Mouse (Mus musculus): ENCODE data around the gene Nfrkb. TPM values are rescaled to one million over a fixed set of nuclear protein-coding genes. Genes with fewer than 3 reads are reported as not detected.

Nfrkb gene
- polyA plus RNA-seq, 1 experiment from 2014 or later, result 27.3 TPM

GRCm38 (mm10) chr9:31384786-31385499 lies 1.0 kb upstream of the Nfrkb start:
- H3K9me3 ChIP-seq, result no peaks in the 10 kb centered on the region
- H3K27ac ChIP-seq (replicated peaks), result no peak overlapping the region
- no peak overlapping the region for H3K4me3 ChIP-seq
- ATAC-seq (replicated peaks), result no peak
- peaks cover 26% of the 10 kb centered on the region for H3K4me1 ChIP-seq
- no peak overlapping the region for H3K9ac ChIP-seq (replicated peaks)
- peak overlapping the region; percentile 58 for H3K4me2 ChIP-seq (replicated peaks)
- 0 out of 2 replicates have a peak, but pooled peaks cover 4% of the 10 kb centered on the region for H3K36me3 ChIP-seq
- 83% methylated on average over 17 of the region's 17 CpGs for WGBS
- no peaks in the 10 kb centered on the region for H3K27me3 ChIP-seq

DNA sequence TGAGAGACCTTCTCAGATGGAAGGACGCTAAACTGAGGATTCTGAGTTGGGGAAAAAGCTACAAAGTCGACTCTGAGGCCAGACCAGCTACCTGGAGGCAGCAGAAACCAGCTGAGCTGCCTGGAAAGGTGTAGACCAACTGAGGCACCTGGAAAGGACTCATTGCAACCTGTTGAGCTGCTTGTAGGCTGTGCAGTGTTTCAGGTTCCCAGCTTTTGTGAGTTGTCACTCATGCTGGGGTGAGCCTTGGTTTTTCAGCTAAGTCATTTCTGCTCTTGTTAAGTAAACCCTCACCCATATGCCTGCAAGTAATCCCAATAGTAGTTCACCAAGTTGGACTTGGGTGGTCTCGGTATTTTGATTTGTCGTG lies 507 bp upstream of the Nfrkb start:
- WGBS, result 25% methylated on average over 4 of the region's 4 CpGs
- Histone ChIP-seq H3K27ac (replicated peaks) (peak overlapping the region; percentile 65), H3K36me3 (peaks cover 8% of the 10 kb centered on the region; the same call in 1 of the 2 replicates), H3K9ac (replicated peaks) (peak overlapping the region; percentile 76), H3K4me2 (replicated peaks) (peak overlapping the region; percentile 58), H3K4me1 (peaks cover 26% of the 10 kb centered on the region), H3K9me3 (no peaks in the 10 kb centered on the region), H3K4me3 (peak overlapping the region; percentile 82), H3K27me3 (no peaks in the 10 kb centered on the region)
- peak; percentile 36 for ATAC-seq (replicated peaks)

GRCm38 (mm10) chr9:31386368-31387180 lies 582 bp downstream of the Nfrkb start:
- ATAC-seq (replicated peaks), result peak; percentile 84
- Histone ChIP-seq H3K36me3 (peaks cover 19% of the 10 kb centered on the region), H3K4me1 (peaks cover 26% of the 10 kb centered on the region), H3K9me3 (no peaks in the 10 kb centered on the region), H3K4me2 (replicated peaks) (peak overlapping the region; percentile 58), H3K27ac (replicated peaks) (peak overlapping the region; percentile 65), H3K4me3 (peak overlapping the region; percentile 82), H3K9ac (replicated peaks) (peak overlapping the region; percentile 76), H3K27me3 (no peaks in the 10 kb centered on the region)
- WGBS, result 9% methylated on average over 44 of the region's 44 CpGs

DNA sequence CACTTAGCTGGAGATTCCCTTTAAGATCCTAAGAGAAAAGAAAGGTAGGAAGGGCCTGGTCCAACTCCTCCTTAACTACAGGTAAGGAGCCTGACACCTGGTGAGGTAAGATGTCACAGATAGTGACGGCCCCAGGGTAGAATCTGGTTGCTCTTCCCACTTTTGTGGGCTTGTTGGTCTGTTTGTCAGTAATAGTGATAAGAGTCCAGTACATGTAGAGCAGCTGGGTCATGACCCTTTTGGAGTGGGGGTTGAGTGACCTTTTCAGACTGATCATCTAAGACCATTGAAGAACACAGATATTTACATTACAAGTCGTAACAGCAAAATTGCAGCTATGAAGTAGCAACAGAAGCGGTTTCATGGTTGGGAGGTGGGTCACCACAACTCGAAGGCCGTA lies 1.2 kb downstream of the Nfrkb start:
- H3K9ac ChIP-seq (replicated peaks), result peak overlapping the region; percentile 76; the same call in 1 of the 2 replicates
- H3K4me3 ChIP-seq, result peak overlapping the region; percentile 82
- H3K4me1 ChIP-seq, result peaks cover 26% of the 10 kb centered on the region
- no peak overlapping the region for H3K27ac ChIP-seq (replicated peaks)
- peak overlapping the region; percentile 58 for H3K4me2 ChIP-seq (replicated peaks)
- no peaks in the 10 kb centered on the region for H3K9me3 ChIP-seq
- no peaks in the 10 kb centered on the region for H3K27me3 ChIP-seq
- ATAC-seq (replicated peaks), result no peak
- peaks cover 25% of the 10 kb centered on the region for H3K36me3 ChIP-seq
- WGBS, result 89% methylated on average over 5 of the region's 5 CpGs

- Histone ChIP-seq H3K9ac (replicated peaks) (no peak overlapping the region), H3K9me3 (no peaks in the 10 kb centered on the region), H3K4me1 (no peaks in the 10 kb centered on the region), H3K4me2 (replicated peaks) (no peak overlapping the region), H3K36me3 (peaks cover 93% of the 10 kb centered on the region), H3K27ac (replicated peaks) (no peak overlapping the region), H3K27me3 (no peaks in the 10 kb centered on the region), H3K4me3 (no peak overlapping the region)
- no peak for ATAC-seq (replicated peaks)
- 52% methylated on average over 4 of the region's 4 CpGs for WGBS
Measured at GRCm38 (mm10) chr9:31400441-31400840, 14.4 kb downstream of the Nfrkb start.

GRCm38 (mm10) chr9:31404311-31404710 lies 18.3 kb downstream of the Nfrkb start:
- Histone ChIP-seq H3K27me3 (no peaks in the 10 kb centered on the region), H3K4me3 (no peak overlapping the region), H3K4me2 (replicated peaks) (no peak overlapping the region), H3K9ac (replicated peaks) (no peak overlapping the region), H3K9me3 (no peaks in the 10 kb centered on the region), H3K36me3 (peaks cover 88% of the 10 kb centered on the region), H3K4me1 (no peaks in the 10 kb centered on the region), H3K27ac (replicated peaks) (no peak overlapping the region)
- WGBS, result 86% methylated on average over 2 of the region's 2 CpGs
- no peak for ATAC-seq (replicated peaks)

DNA sequence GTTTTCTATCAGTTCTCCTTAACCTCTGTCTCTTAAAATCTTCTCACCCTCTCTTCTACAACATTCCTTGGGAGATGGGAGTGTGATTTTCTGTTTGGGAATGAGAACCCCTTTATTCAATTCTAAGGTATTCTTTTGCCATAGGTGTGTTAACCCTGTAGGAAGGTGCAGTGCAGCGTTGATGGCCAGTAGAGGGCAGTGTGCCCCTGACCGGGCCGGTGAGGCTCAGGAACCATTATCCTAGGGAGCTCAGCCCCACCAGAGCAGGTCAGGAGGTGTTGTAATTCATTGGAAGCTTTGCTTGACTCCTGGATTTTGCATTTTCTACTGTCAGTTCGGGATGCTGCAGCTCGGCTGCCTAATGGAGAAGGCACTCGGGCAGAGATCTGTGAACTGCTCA lies 19.2 kb downstream of the Nfrkb start:
- Histone ChIP-seq H3K9ac (replicated peaks) (no peak overlapping the region), H3K36me3 (peaks cover 90% of the 10 kb centered on the region), H3K4me1 (no peaks in the 10 kb centered on the region), H3K4me3 (no peak overlapping the region), H3K4me2 (replicated peaks) (no peak overlapping the region), H3K9me3 (no peaks in the 10 kb centered on the region), H3K27me3 (no peaks in the 10 kb centered on the region), H3K27ac (replicated peaks) (no peak overlapping the region)
- 66% methylated on average over 6 of the region's 6 CpGs for WGBS
- ATAC-seq (replicated peaks), result no peak

DNA sequence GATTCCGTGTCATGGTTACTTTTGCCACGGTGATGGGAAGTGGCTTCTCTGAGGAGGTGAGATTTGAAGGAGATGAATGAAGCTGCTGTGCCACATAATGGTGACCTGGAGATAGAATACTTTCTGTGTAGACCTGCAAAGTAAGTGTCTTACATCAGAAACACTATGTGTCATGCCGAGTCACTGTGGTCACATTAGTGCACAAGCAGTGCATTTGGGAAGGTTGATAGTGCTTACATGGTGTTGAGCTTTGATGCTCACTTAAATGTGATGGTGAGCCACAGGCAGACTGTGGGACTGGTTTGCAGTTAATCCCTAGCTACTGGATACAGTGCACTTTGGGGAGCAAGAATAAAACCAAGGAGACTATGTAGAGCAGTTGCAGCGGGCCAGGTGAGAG lies 26.2 kb downstream of the Nfrkb start:
- no peaks in the 10 kb centered on the region for H3K9me3 ChIP-seq
- peaks cover 92% of the 10 kb centered on the region for H3K36me3 ChIP-seq
- no peak overlapping the region for H3K4me3 ChIP-seq
- no peaks in the 10 kb centered on the region for H3K27me3 ChIP-seq
- H3K27ac ChIP-seq (replicated peaks), result no peak overlapping the region
- 95% methylated on average over 4 of the region's 4 CpGs for WGBS
- H3K4me1 ChIP-seq, result no peaks in the 10 kb centered on the region
- no peak overlapping the region for H3K4me2 ChIP-seq (replicated peaks)
- H3K9ac ChIP-seq (replicated peaks), result no peak overlapping the region
- ATAC-seq (replicated peaks), result no peak

- Histone ChIP-seq H3K9ac (replicated peaks) (no peak overlapping the region), H3K36me3 (peaks cover 88% of the 10 kb centered on the region), H3K4me1 (no peaks in the 10 kb centered on the region), H3K4me2 (replicated peaks) (no peak overlapping the region), H3K9me3 (no peaks in the 10 kb centered on the region), H3K27ac (replicated peaks) (no peak overlapping the region), H3K27me3 (no peaks in the 10 kb centered on the region), H3K4me3 (no peak overlapping the region)
- ATAC-seq (replicated peaks), result no peak
- WGBS, result 91% methylated on average over 1 of the region's 1 CpGs
Measured at GRCm38 (mm10) chr9:31418821-31419220, 32.8 kb downstream of the Nfrkb start.

DNA sequence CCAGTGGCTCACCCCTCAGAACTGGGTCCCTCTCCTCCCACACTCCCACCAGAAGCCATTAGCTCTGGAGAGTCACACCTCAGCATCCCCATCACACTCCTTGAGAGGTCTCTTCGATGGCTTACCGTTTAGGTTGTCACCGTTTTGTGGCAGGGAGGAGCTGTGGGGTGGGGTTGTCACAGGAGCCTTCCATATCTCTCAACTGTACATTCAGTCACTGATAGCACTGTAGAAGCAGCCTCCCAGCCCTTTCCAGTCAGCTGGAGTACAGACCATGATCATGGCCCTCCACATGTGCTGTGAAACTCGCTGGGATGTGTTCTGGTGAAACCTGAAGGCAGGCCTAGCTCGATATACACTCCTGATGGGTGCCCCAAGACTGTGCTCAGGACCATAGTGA lies 36.2 kb downstream of the Nfrkb start:
- Histone ChIP-seq H3K9me3 (no peaks in the 10 kb centered on the region), H3K4me2 (replicated peaks) (no peak overlapping the region), H3K4me3 (no peak overlapping the region), H3K36me3 (peaks cover 65% of the 10 kb centered on the region), H3K9ac (replicated peaks) (no peak overlapping the region), H3K27ac (replicated peaks) (no peak overlapping the region), H3K4me1 (no peaks in the 10 kb centered on the region), H3K27me3 (no peaks in the 10 kb centered on the region)
- no peak for ATAC-seq (replicated peaks)
- WGBS, result 94% methylated on average over 5 of the region's 5 CpGs

DNA sequence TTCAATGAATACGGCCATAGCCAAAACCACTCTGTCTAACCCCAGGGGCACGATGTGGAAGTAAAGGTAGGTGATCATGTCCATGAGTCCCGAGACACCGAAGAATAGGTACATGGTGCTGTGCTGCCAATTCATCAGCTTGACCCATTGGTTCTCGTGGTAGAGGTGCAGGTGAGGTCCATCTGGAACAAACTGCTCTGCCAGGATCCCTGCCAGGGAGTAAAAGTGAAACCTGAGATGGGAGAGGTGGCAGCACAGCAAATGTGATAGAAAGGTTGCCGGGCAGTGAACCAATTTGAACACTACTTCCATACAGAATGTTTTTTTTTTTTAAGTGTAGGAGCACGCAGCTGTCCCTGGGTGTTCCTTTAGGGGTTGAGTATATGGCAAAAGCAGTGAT lies 43.0 kb downstream of the Nfrkb start:
- H3K27me3 ChIP-seq, result no peaks in the 10 kb centered on the region
- H3K4me1 ChIP-seq, result no peaks in the 10 kb centered on the region
- H3K9ac ChIP-seq (replicated peaks), result no peak overlapping the region
- no peak overlapping the region for H3K4me3 ChIP-seq
- no peak overlapping the region for H3K4me2 ChIP-seq (replicated peaks)
- H3K36me3 ChIP-seq, result peaks cover 6% of the 10 kb centered on the region; the same call in 1 of the 2 replicates
- WGBS, result 89% methylated on average over 7 of the region's 7 CpGs
- no peak for ATAC-seq (replicated peaks)
- H3K9me3 ChIP-seq, result no peaks in the 10 kb centered on the region
- H3K27ac ChIP-seq (replicated peaks), result no peak overlapping the region

- Histone ChIP-seq H3K36me3 (no peaks in the 10 kb centered on the region), H3K4me3 (no peak overlapping the region), H3K27me3 (no peaks in the 10 kb centered on the region), H3K4me2 (replicated peaks) (no peak overlapping the region), H3K4me1 (no peaks in the 10 kb centered on the region), H3K9me3 (no peaks in the 10 kb centered on the region), H3K9ac (replicated peaks) (no peak overlapping the region), H3K27ac (replicated peaks) (no peak overlapping the region)
- no peak for ATAC-seq (replicated peaks)
- 70% methylated on average over 9 of the region's 9 CpGs for WGBS
Measured at GRCm38 (mm10) chr9:31430011-31430410, 44.0 kb downstream of the Nfrkb start.
